Mouse (Mus musculus) urinary bladder, adult 18-20 months (tissue): Measurements from ENCODE around the gene Icam4.
"Not testable (repeated sequence)": the region's sequence is repeated elsewhere in the genome, so short reads cannot be mapped to it uniquely, and the experiment has no call there.

Experiments used
- DNase-seq, 2 experiments: peaks; one replicate each; pipeline ENCODE4 v3.0.0; 2022; ENCODE audit warnings: low spot score in 2 of 2, mixed read lengths in 2 of 2

Icam4 gene

DNA sequence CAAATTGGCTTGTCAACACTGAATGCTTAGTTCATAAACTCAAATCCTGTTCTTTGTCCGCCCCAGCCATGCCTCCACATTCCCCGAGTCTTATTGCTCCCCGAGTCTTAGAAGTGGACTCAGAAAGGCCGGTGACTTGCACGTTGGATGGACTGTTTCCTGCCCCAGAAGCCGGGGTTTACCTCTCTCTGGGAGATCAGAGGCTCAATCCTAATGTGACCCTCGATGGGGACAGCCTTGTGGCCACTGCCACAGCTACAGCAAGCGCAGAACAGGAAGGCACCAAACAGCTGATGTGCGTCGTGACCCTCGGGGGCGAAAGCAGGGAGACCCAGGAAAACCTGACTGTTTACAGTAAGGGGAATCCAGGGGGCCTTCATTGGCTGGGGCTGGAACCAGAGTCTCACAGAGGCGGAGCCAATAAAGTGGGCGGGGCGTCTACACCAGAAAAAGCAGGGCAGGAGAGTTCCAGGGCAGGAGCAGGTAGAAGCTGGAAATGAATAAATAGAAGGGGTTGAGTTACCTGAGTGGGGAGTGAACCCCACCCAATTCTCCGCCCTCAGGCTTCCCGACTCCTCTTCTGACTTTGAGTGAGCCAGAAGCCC, 5.4 kb downstream of the Icam4 start:
- no peak for DNase-seq

DNA sequence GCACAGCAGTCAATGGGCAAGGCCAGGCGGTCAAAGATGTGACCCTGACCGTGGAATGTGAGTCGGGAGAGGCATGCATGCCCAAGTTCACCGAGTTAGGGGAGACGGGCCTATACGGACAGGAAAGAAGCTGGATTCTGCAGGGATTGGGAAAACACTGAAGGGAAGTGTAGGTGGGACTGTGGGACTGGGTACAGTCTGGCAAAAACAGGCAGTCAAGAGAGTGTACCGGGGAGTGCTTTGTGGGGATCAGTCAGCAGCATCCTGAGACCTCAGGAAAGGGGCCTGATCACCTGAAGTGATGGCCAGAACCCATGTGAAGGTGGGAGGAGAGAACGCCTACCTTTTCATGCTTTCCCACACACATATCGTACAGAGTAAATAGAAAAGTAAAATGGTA, 6.4 kb downstream of the Icam4 start:
- DNase-seq: no peak

DNA sequence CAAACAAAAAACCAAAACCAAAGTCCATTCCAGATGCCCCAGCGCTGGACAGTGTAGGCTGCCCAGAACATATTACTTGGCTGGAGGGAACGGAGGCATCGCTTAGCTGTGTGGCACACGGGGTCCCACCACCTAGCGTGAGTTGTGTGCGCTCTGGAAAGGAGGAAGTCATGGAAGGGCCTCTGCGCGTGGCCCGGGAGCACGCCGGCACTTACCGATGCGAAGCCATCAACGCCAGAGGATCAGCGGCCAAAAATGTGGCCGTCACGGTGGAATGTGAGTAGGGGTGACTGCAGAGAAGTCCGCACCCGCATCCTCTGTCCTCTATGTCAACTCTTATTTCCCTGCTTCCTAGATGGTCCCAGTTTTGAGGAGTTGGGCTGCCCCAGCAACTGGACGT, 7.0 kb downstream of the Icam4 start:
- no peak for DNase-seq

DNA sequence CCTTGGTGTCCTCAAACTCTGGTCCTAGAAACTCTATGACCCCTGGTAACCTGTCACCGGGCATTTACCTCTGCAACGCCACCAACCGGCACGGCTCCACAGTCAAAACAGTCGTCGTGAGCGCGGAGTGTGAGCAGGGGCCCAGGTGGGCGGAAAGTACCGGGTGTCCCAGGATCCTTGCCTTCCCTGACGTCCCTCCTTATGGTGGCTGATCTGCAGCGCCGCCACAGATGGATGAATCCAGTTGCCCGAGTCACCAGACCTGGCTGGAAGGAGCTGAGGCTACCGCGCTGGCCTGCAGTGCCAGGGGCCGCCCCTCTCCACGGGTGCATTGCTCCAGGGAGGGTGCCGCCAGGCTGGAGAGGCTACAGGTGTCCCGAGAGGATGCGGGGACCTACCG, 7.5 kb downstream of the Icam4 start:
- no peak for DNase-seq

DNA sequence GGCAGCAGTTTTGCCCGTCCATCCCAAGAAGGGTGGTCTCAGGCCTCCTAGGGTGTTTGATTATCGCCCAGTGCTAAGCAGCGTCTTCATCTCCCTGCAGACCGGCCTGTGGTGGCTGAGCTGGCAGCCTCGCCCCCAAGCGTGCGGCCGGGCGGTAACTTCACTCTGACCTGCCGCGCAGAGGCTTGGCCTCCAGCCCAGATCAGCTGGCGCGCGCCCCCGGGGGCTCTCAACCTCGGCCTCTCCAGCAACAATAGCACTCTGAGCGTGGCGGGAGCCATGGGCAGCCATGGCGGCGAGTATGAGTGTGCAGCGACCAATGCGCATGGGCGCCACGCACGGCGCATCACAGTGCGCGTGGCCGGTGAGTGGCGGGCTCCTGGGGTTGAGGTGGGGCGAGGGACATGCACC, 8.3 kb downstream of the Icam4 start:
- DNase-seq: no peak

DNA sequence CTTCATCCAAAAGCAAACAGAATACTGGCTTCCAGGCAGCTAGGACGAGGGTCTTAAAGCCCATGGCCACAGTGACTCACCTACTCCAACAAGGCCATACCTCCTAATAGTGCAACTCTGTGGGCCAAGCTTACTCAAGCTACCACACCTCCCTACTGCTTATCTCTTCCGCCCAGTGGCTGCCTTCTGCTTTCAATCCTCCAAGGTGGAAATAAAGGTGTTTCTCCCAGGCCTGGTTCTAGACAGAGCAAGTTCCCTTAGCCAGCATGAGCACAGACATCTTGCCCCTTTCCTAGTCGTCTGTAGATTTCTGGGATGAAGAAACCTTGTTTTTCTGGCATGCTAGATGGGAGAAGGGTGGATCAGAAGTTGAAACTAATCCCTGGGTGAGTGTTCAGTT, 10.6 kb downstream of the Icam4 start:
- no peak for DNase-seq

DNA sequence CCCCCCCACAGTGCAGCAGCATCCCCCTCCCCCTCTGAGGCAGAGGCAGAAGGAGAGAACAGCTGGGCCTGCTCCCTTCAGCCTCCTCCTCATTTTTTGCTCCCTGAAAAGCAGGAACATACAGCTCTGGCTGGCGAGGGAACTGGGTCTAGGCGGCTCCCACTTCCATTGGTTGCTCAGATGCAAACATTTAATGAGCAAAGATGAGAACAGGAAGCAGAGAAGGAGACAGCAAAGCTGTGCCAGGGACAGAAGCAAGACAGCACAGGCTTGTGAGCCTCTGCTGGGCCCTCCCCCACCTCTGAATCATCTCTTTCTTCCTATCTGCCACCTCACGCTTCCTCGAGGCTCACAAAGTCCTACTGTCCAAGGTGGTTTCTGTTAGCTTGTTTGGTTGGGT, 12.1 kb downstream of the Icam4 start:
- no peak for DNase-seq

DNA sequence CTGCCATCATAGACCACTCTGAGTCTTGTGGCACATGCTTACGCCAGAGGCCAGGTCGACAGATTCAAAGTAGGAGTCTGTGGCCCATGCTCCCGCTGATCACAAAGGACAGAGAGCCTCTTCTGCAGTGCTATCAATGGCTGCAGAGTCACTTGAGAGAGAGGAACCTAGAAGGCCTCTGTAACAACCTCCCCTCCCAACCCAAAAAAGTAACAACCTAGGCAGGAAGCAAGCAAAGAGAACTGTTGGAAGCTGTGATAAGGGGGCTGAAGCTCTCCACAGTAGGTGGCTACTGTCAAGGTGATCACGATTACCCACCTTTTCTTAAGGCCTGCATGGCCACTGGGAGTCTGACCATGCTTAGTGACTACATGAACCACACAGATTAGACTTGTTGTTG, 14.4 kb downstream of the Icam4 start:
- no peak for DNase-seq

DNA sequence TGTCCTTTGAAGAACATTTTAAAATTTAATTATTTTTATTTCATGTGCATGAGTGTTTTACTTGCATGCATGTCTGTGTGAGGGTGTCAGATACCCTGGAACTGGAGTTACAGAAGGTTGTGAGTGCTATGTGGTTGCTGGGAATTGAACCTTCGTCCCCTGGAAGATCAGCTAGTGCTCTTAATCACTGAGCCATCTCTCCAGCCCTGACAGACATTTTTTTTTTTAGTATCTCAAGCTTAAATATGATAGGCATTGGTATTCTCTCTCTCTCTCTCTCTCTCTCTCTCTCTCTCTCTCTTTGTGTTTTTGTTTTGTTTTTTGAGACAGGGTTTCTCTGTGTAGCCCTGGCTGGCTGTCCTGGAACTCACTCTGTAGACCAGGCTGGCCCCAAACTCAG, 15.6 kb downstream of the Icam4 start:
- not testable (repeated sequence) for DNase-seq

DNA sequence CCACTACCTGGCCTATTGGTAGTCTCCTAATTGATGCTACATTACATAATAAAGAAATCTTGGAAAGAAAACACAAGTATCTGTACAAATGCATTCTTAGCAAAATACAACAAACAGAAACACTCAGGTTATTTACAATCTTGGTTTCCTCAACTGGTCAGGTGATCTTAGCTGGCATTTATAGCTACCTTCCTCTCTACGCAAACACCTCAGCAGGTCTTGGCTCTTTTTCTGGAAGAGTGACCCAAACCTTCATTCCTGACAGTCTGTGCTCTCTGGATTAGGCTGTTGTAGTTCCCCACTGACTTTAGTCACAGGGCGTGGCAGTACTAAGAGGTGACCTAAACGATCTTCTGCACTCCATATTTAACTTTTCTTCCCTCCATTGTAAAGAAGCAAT, 16.1 kb downstream of the Icam4 start:
- no peak for DNase-seq

DNA sequence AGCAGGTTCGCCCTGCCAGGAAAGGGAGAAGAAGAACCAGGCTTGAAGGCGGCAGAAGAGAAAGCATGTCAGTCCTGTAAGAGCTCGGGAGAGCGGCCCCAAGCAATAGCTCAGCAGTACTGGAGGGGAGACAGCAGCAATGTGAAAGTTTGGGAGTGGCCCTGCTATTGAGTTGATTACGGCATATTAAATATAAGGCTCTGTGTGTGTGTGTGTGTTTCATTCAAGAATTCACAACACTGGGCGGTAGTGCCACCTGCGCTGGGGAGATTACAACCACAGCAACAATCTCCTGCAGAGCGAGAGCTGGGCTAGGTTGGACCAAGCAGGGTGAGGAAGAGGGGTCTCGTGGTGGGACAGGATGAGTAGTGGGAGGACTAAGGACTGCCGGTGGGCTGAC, 22.4 kb downstream of the Icam4 start:
- no peak for DNase-seq

DNA sequence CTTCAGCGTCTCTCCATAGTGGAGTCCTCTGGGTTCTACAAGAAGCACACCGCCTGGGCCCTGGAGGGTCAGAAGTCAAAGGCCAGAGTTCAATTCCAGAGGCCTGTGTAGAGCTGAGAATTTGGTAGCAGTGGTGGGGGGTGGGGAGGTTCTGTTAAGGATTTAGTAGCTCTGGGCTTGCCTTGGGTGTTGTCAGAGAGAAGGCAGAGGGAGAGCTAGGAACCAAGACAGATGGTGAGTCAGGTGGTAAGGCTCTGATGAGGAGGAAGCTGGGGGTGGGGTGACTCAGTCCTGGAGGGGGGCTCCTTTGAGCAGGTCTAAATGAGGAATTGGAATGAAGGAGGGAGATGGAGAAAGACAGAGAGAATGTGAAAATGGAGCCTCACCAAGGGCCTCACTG, 33.8 kb downstream of the Icam4 start:
- DNase-seq: no peak

DNA sequence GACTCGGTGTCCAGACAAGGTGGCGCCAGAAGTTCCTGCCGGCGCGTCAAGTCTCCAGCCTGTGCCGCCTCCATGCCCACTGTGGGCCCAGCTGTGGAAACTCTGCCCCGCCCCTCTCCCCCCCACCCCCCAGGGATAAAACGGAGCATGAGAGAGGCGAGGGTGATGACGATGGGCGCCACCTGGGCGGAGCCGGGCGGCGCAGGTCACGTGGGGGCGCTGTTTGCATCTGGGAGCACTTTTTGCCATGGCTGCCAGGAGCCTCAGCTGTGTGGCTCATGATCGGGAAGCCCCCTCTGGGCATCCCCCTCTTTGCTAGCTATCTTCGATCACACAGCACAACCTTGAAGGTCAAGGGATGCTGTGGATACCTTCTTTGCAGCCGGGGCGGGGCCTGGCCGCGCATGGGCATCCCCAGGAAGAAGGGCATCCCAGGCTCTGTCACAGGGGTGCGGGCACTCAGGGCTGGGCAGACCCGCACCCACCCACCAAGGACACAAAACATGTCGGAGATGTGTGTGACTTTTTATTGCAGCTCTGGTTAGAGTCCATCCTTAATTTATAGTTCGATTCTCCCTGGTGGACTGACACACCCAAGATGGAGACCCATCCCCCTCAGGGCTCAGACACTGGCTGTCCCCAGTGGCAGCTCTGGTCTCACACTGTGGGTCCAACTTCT, 38.0 kb downstream of the Icam4 start, which contains the start of gene Zglp1:
TSS of gene Zglp1 (minus strand) at position 88 of the 679 bp plus-strand sequence.
- no peak for DNase-seq

DNA sequence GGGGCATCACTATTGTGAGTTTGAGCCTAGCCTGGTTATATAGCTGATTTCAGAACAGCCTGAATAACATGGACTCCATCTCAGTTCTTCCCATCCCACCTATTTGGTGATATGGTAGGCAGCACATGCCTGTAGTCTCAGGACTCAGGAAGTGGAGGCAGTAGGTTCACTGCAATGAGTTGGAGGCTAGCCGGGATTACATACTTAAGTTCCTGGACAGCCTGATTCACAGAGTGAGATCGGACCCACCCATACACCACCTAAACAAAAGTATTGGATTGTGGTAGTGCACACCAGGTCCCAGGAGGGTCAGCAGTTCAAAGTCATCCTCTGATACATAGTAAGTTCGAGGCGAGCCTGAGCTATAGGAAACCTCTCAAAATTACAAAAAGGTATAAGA, 43.5 kb downstream of the Icam4 start:
- DNase-seq: no peak

DNA sequence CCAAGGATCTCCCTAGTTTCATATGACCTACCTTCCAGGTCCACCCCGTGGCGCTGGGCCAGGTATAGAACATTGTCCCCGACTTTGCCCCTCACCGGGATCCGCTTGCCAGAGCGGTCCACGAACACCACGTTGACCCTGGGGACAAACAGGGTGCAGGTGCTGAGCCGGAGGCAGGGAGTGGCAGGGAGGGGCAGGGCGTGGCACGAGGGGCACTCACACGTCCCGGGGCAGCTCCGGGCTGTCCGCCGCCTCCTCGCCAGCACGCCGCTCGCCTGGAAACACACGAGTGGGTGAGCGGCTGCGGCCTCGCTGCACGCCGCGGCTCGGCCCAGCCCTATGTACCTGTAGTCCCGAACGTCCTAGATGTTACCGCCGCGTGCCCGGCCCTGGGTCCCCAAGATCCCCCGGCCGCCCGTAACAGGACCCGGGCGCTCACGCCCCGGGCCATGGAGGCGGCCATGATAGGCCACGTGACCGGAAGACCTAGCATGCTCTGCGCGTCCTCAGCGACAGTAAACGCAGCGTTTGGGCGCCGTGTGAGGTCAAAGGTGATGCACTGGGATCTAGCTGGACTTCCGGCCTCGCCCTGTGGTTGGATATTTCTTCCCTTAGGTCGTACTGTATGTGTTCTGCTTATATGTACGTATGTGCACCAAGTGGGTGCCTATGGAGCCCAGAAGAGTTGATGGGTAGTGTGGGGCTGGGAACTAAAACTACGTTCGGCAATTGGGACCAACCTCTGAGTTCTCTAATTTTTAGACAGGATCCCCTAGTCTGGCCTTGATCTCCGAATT, 44.1 kb downstream of the Icam4 start, which contains the start of the genes Gm49373 and Fdx1l:
TSS of gene Gm49373 (minus strand) at position 53 of the 797 bp plus-strand sequence.
TSS of gene Fdx1l (minus strand) at position 571 of the 797 bp plus-strand sequence.
- peak; percentile 82 to 88 for DNase-seq

DNA sequence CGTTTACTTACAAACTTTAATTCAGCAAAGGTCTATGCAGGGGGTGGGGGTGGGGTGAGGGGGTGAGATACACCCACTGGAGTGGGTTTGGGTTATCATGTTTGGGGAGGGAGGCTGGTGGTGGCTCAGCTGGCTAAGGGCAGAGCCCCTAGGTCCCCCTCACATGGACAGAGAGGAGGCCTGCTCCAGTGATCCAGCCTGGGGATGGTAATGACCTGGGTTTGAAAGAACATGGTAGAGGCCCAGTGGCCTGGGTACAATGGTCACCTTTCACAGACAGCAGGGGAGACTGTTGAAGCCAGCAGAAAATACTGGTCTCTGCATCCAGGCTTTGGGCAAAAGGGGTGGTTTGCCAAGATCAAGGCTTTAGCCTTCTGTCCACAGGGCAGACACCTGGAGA, 45.0 kb downstream of the Icam4 start:
- no peak for DNase-seq

DNA sequence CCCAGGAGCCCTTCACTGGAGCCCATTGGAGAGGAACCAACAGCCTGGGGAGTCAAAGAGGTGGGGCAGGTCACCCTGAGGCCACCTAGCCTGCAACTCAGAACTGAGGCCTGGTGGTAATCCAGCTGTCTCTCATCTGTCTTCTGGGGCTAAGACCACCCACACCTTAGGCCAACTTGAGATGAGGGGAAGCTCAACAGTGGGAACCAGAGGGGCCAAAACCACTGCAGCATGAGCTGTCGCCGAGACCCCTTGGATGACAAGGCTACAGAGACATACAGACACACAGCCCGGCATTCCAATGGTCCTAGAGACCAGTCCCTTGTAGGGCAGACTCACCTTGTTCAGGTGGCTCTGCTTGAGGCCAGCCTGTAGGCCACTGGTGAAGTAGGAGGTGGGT, 46.5 kb downstream of the Icam4 start:
- DNase-seq: no peak
